ENCODE assay signal across 13 mouse cellular contexts in the genomic region with DNA sequence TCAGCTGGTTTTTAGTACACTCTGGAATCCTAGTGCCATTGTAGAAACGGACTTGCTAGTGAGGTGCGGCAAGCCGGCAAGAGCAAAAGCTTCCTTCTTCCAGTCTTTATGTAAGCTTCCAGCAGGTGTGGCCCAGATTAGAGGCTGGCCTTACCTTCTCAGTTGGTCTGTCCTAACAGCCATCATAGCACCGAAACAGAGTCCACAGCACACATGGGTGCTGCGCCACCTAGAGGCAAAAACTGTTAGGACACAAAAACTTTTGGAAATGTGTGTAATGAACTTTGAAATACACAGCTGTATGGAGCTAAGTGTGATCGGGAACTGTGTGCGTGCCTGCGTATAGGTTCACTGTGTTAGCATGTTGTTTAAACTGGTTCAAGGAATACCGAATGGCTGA. TPM values are rescaled to one million over a fixed set of nuclear protein-coding genes. Genes with fewer than 3 reads are reported as not detected.
DNase-seq lines count a peak whose midpoint lies in the region; ATAC-seq and TF ChIP-seq lines count a peak whose summit lies in the region.
"Not testable (repeated sequence)": the region's sequence is repeated elsewhere in the genome, so short reads cannot be mapped to it uniquely, and the experiment has no call there.
"Had no signal": no experiment of that assay in that cellular context is flagged by ENCODE, and none has a peak within 500 bp of the region (broad histone marks: within the 10 kb centered on the region; RNA-seq: fewer than 3 reads in every experiment).

TSS of gene Apol7a (minus strand) at position 84 of the 400 bp plus-strand sequence.

- DNase-seq in adrenal gland, postnatal 10 days: peak; percentile 53
- peak; percentile 20 for DNase-seq in embryo, embryonic 9.5 days (ENCODE audit: extremely low spot score)
- peak; percentile 12 for DNase-seq in limb, embryonic 14.5 days (ENCODE audit: low spot score)
- peak; percentile 57 for DNase-seq in urinary bladder, postnatal 14 days (ENCODE audit: low spot score)

- H3ac ChIP-seq in myocyte (ENCODE audit: control insufficient read depth, insufficient read length): not testable (repeated sequence)

- ATAC-seq in heart, embryonic 13.5 days (ENCODE audit: extremely low read depth, insufficient number of reproducible peaks, low FRiP score, low TSS enrichment); limb, embryonic 14.5 days (ENCODE audit: low FRiP score, low read depth): not testable (repeated sequence)
- peak; percentile 45; the same call in 1 of the 2 replicates for ATAC-seq in intestine, embryonic 16.5 days

- peak; percentile 57 for TF ChIP-seq CTCF in E14TG2a.4 (conservative IDR thresholded peaks at IDR 0.05; ENCODE audit: low read length)

- H3K36me3 ChIP-seq in E14TG2a.4 (ENCODE audit: insufficient read depth, low read length); heart, embryonic 13.5 days; intestine, embryonic 16.5 days (ENCODE audit: control insufficient read depth, insufficient read depth, low read length); limb, embryonic 14.5 days (ENCODE audit: control insufficient read depth, insufficient read depth, low read length); myocyte (ENCODE audit: control insufficient read depth, insufficient read depth): not testable (repeated sequence)

- not testable (repeated sequence) for H3K4me3 ChIP-seq in E14TG2a.4 (replicated peaks; ENCODE audit: low read length); heart, embryonic 13.5 days; limb, embryonic 14.5 days (replicated peaks; ENCODE audit: low read length); myocyte
- peak within 1 kb of the TSS; percentile 7; the same call in 1 of the 2 replicates for H3K4me3 ChIP-seq in intestine, embryonic 16.5 days (ENCODE audit: low read length)

- TF ChIP-seq POLR2A in limb, embryonic 14.5 days (IDR thresholded peaks at IDR 0.05; ENCODE audit: borderline replicate concordance, extremely low read depth, insufficient read depth, insufficient read length); myocyte (IDR thresholded peaks at IDR 0.05; ENCODE audit: insufficient read length, low read depth): not testable (repeated sequence)

- H3K27me3 ChIP-seq in E14TG2a.4 (ENCODE audit: insufficient read depth, low read length); intestine, embryonic 16.5 days (replicated peaks; ENCODE audit: control insufficient read depth, insufficient read depth, low read length); limb, embryonic 14.5 days (ENCODE audit: control insufficient read depth, insufficient read depth, low read length); myocyte (ENCODE audit: control insufficient read depth, insufficient read depth, insufficient read length): not testable (repeated sequence)
- peaks cover 12% of the 10 kb centered on the region for H3K27me3 ChIP-seq in heart, embryonic 13.5 days (replicated peaks)

- peak within 1 kb of the TSS; percentile 13; the same call in 1 of the 2 replicates for H3K4me2 ChIP-seq in heart, embryonic 13.5 days
- peak within 1 kb of the TSS; percentile 29 for H3K4me2 ChIP-seq in intestine, embryonic 16.5 days (ENCODE audit: low read depth, low read length)
- not testable (repeated sequence) for H3K4me2 ChIP-seq in limb, embryonic 14.5 days (replicated peaks; ENCODE audit: low read depth, low read length, severe bottlenecking)
- peak within 1 kb of the TSS; percentile 63 for H3K4me2 ChIP-seq in myocyte (ENCODE audit: low read depth)

- not testable (repeated sequence) for H3K4me1 ChIP-seq in E14TG2a.4 (replicated peaks; ENCODE audit: low read depth, low read length); intestine, embryonic 16.5 days (ENCODE audit: control insufficient read depth, insufficient read depth, low read length); limb, embryonic 14.5 days (ENCODE audit: control insufficient read depth, insufficient read depth, low read length)
- peaks cover 17% of the 10 kb centered on the region for H3K4me1 ChIP-seq in heart, embryonic 13.5 days

- peak within 1 kb of the TSS; percentile 48; the same call in 1 of the 2 replicates for H3K27ac ChIP-seq in heart, embryonic 13.5 days (replicated peaks)
- H3K27ac ChIP-seq in intestine, embryonic 16.5 days (ENCODE audit: low read length): peak within 1 kb of the TSS; percentile 53
- not testable (repeated sequence) for H3K27ac ChIP-seq in limb, embryonic 14.5 days (replicated peaks; ENCODE audit: low read depth, low read length)

- not testable (repeated sequence) for H3K9ac ChIP-seq in heart, embryonic 13.5 days; limb, embryonic 14.5 days (ENCODE audit: low read depth, low read length, severe bottlenecking)
- peak within 1 kb of the TSS; percentile 3; the same call in 1 of the 2 replicates for H3K9ac ChIP-seq in intestine, embryonic 16.5 days (ENCODE audit: low read depth, low read length)

- 60% methylated on average over 9 of the region's 9 CpGs for WGBS in heart, embryonic 13.5 days
- 48% methylated on average over 9 of the region's 9 CpGs for WGBS in intestine, embryonic 16.5 days
- 59% methylated on average over 9 of the region's 9 CpGs for WGBS in limb, embryonic 14.5 days

- H3K79me2 ChIP-seq in myocyte (ENCODE audit: control insufficient read depth, insufficient read depth): not testable (repeated sequence)

- H3K9me3 ChIP-seq in E14TG2a.4 (ENCODE audit: low read length); heart, embryonic 13.5 days; intestine, embryonic 16.5 days (ENCODE audit: control insufficient read depth, low read length); limb, embryonic 14.5 days (ENCODE audit: control insufficient read depth, low read length): not testable (repeated sequence)

RNA-seq across cellular contexts. Expression of gene Apol7a, which starts in this region (rescaled TPM):
- total RNA-seq in adrenal gland, postnatal 10 days (2021): 1 to 10 TPM; 3.8 to 5.1 TPM
- 0.15 and 0.33 TPM in 2 replicates for polyA plus RNA-seq in heart, embryonic 13.5 days (2015; fragmentation: Nextera tagmentation; extraction: Ambion mirVana)
- polyA plus RNA-seq in intestine, embryonic 16.5 days (2015; fragmentation: Nextera tagmentation; extraction: Ambion mirVana): 12.5 and 13.4 TPM in 2 replicates
- polyA plus RNA-seq in limb, embryonic 14.5 days (2012; rRNA removed): 0.45 and 0.50 TPM in 2 replicates
- 0.22 and 0.23 TPM in 2 replicates for polyA plus RNA-seq in limb, embryonic 14.5 days (2014; fragmentation: Nextera tagmentation; extraction: Ambion mirVana)
- polyA plus RNA-seq in myocyte (2012; fragmentation: generic; extraction: Trizol): 0.18 TPM
- total RNA-seq: megakaryocyte progenitor cell, adult 5-6 weeks had no signal
- polyA plus RNA-seq: forebrain, embryonic 14.5 days; hindbrain, embryonic 16.5 days; limb, embryonic 13.5 days; Patski had no signal

Comparison
In these comparisons a context has a peak if more than half of its experiments do, and no peak if none do; other contexts are left out.
1. Peak in DNase-seq in limb, embryonic 14.5 days; RNA of the gene not detected or under 1 TPM.